Mouse (Mus musculus) kidney, adult 10 weeks (tissue): ENCODE data around the gene Sec31b. TPM values are rescaled to one million over a fixed set of nuclear protein-coding genes. Genes with fewer than 3 reads are reported as not detected.

Experiments
- polyA plus RNA-seq: library from polyadenylated mRNA; stranded (reverse); fragments of 350-450 nt; fragmentation: Illumina TruSeq; extraction: RNeasy Lipid Tissue Mini Kit (QIAGEN cat#74804); gene quantifications from one replicate; pipeline ENCODE4 v1.2.3, GENCODE M21; 2014; ENCODE audit warnings: low read depth, low replicate concordance

The Sec31b gene
- not detected for polyA plus RNA-seq

DNA sequence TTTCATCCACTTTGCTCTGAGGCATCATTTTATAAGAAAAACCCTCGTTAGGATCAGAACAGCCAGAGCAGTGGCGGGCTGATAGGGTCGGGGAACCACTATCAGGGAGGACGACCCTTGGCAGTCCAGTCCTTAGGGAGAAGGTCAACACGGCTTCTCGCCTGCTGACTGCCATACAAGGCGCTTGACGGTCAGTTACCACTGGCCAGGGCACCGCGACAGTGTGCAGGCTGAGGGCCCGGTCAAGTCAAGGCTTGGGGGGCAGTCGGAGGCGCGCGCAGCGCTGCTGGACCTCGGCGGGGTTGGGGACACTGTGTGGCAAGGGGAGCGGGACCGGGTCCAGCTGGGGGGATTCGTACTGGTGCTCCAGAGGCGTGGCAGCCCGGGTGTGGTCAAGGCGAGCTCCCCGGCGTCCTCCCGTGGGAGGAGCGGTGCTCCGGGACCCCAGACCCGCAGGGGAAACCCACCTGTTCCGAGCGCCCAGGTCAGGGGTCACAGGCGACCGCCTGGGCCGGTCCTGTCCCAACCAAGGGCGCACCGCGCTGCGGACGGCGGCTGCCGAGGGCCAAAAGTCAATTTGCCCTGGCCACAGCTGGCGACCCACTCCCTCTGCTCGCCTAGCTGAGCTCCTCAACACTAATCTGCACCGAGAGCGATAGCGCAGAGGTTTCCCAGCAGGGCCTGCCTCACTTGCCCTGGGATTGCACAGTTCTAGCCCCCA is at the start of gene Sec31b:
TSS of gene Sec31b (minus strand) at position 544 of the 721 bp plus-strand sequence.

DNA sequence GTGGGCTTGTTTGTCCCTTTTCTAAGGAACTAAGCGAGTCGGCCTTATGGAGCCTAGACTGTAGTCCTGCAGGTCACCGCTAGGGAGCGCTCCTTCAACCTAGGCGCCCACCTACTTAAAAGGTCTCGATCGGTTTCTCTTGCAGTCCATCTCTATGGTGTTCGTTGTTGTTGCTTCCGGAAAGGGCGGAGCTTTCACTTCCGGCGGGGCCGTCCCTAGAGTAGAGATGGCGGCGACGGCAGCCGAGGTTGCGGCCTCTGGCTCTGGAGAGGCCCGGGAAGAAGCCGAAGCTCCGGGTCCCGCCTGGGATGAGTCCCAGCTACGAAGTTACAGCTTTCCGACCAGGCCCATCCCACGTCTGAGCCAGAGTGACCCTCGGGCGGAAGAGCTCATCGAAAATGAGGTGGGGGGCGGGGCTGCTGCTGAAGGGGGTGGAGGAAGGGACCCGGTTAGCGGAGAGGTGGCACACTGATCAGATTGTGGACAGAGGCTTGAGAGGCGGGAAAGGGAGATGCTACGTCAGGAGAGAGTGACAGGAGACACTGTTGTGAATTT is 17.1 kb upstream of the Sec31b start, which contains the start of gene Hif1an:
TSS of gene Hif1an (plus strand) at position 199 of the 555 bp plus-strand sequence.

DNA sequence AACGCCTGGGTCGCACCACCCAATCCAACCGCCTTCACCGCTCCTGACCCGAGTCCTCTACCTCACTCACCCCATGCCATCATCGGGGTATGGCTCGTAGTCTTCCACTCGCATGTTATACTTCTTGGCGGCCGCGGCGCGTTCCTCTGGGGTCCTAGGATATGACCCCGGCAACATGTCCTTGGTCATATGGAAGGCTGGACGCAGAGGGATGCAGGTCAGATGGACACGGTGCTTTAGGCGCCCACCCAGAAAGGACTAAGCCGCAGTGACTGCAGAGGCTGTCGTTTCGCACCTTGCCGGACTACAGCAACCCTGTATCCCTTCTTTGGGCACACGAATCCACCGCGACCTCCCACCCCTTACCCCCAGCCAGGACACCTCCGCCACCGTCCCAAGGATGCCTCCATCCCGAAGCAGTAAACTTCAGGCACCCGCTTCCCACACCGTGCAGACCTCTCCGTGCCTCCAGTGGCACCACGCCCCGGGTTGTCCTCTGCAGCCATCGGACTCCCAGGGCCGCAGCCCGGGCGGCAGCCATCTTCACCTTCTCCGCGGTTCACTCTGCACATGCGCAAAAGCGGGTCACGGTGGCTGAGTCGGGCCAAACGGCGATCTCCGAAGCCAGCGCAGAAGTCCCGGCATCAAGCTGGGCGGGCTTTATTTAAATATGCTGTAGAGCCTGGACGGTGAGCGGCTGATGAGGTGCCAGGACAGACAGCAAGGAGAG is 9.4 kb upstream of the Sec31b start, which contains the start of gene Ndufb8:
TSS of gene Ndufb8 (minus strand) at position 580 of the 730 bp plus-strand sequence.

DNA sequence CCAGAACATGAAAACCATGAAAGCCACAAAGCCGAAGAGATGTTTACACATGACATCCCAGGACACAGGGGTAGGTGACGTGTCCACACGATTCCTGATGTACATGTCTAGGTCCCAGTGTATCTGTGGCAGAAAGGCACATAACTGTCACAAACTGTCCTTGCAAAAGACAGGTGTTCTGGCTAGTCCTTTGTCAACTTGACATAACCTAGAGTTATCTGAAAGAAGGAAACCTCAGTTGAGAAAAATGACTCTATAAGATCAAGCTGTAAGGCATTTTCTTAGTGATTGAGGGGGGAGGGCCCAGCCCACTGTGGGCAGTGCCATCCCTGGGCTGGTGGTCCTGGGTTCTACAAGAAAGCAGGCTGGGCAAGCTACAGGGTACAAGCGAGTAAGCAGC is 7.1 kb upstream of the Sec31b start, which contains the start of gene Gm20538:
TSS of gene Gm20538 (minus strand) at position 101 of the 400 bp plus-strand sequence.

DNA sequence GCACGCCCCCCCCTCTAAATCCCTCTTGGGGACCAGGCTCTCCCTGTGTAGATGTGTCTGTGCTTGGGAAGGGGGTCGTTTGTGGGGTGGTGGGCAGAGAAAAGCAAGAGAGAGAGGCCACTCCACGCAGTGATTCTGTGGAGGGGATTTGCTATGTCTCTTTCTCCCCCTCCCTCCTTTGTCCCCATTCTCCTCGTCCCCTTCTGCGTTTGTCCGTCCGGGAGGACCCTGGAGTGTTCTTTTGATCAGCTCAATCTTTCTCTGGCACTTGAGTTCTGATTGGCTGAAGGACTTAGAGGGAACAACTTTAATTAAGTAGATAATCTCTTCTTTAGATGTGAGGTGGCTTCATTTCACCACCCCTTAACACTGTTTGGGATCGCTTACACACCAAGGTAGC is 52.5 kb downstream of the Sec31b start, which contains the start of gene Wnt8b:
TSS of gene Wnt8b (plus strand) at position 345 of the 400 bp plus-strand sequence.

Other genes starting within 250 kb of the Sec31b start
- gene Scd4, start 212.8 kb downstream of the Sec31b start, polyA plus RNA-seq, result 0.20 TPM
- gene Scd1, start 138.0 kb downstream of the Sec31b start, polyA plus RNA-seq, result 503 TPM
- gene Wnt8b, start 52.4 kb downstream of the Sec31b start, polyA plus RNA-seq, result 0.44 TPM
- not detected for gene Gm20538, start 7.0 kb upstream of the Sec31b start, polyA plus RNA-seq
- gene Ndufb8, start 9.6 kb upstream of the Sec31b start, polyA plus RNA-seq, result 182 TPM
- 11.1 TPM for gene Hif1an, start 17.0 kb upstream of the Sec31b start, polyA plus RNA-seq
- 2.6 TPM for gene Pax2, start 210.2 kb upstream of the Sec31b start, polyA plus RNA-seq